Mouse (Mus musculus) lung, postnatal 25 days (tissue): ENCODE data around the gene Zbtb43.

Source experiments
- DNase-seq: peaks from one replicate; pipeline ENCODE4 v3.0.0; 2022; ENCODE audit warnings: low spot score

The Zbtb43 gene

DNA sequence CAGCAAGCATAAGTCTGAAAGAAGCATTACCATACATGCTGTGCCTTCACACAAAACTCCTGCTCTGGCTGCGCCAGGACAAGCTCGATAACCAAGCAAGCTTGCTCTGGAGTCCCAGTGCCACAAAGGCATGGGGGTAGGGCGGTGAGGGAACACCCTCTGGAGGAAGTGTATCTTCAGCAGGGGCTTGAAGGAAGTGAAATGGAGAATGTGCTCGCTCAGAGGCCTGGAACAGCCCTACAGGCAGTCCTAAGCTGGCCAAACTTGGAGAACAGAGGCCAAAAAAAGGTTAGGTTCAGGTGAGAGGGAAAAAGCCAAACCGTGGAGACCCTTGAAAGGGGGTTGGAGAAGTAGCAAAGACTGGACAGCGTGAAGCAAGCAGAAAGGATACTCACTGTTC is 39.0 kb downstream of the Zbtb43 start:
- DNase-seq: no peak

GRCm38 (mm10) chr2:33426640-33427398 is 41.5 kb downstream of the Zbtb43 start:
- peak; percentile 54 for DNase-seq

DNA sequence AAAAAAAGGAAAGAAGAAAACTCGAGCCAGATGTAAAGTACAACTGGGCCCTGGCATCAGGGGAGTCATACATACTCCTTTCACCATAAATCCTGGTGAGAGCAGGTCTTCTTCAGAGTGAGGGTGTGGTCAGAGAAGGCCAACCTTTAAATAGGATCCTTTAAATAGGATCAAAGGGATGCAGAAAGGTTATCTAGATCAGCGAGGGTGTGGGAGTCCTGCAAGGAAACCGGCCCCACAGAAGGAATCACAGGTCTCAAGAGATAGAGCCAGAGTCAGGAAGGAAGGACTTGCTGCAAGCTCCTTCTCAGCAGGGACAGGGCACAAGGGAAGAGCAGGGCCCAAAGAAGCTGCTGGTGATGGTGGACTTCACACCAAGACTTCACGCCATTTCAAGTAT is 50.9 kb downstream of the Zbtb43 start:
- DNase-seq: no peak

- DNase-seq: peak; percentile 42
Measured at GRCm38 (mm10) chr2:33414019-33414418, 54.3 kb downstream of the Zbtb43 start.

DNA sequence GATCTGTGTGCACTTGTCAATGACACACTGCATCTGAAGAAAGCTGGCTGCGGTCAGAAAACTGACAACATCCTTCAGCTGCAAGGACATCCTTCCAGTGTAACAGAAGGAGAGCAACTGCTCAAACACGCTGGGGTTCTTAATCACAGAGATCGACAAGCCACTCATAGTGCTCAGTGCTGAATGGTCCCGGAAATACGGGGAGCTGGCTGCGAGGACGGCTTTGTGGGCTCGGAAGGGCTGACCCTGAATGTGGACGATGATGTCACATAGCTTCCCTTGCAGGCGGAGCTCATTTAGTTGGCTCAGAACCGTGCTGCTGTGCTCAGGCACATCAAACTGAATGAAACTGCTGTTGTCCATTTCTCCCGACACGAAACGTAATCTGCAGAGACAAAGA is 56.2 kb downstream of the Zbtb43 start:
- no peak for DNase-seq

DNA sequence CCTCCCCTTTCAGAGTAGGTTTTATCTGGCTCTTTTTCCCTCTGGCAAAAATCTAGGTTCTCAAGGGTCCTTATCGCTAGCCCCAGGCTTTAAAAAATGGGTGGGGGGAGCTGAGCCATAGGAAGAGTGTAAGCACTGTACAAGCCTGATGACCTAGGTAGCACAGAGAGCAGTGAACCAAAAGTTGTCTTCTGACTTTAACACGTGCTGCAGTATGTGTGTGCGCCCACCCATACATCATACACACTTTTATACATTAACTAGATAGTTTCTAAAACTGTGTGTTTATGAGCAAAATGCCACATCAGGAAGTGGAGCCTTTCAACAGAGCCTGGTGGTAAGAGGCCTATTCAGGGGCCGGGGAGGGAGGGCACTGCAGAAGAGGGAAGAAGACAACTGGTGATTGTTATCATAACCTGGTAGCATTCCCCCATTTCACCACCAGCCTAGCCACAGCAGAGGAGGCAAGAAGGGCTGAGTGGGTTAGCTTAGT is 64.8 kb downstream of the Zbtb43 start:
- no peak for DNase-seq

DNA sequence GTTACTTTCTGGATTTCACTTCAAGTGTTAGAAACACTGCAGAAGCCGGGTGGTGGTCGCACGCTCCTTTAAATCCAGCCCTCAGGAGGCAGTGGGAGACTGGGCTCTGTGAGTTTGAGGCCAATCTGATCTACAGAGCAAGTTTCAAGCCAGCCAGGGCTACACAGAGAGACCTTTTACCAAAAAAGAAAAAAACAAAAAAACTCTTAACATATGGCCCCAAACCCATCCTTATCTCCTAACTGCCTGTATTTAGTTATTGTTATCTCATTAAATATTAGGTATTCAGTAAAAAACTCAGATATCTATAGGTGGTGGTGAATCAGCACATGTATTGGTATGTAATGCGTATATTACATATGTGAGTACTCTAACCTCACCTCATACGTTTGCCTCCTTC is 65.7 kb downstream of the Zbtb43 start:
- DNase-seq: no peak

- peak; percentile 51 for DNase-seq
Measured at GRCm38 (mm10) chr2:33402236-33402635, 66.1 kb downstream of the Zbtb43 start.

DNA sequence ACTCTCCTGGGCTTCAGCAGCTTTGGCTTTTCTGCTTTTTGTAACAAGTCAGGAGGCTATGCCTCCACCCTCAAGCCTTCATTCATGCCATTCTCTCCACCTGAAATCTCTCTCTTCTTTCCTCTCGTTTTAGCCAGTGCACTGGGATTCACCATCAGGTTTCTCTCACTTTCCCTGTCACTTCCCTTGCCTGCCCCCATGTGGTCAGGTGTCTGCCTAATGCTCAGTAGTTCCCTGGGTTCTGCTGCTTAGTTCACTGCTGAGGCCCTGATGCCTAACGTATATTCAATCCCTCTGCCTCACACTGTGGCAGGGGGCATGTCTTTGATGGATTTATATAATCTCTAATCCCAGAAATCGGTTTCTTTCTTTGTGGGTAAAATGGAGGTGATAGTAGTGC is 67.1 kb downstream of the Zbtb43 start:
- no peak for DNase-seq

DNA sequence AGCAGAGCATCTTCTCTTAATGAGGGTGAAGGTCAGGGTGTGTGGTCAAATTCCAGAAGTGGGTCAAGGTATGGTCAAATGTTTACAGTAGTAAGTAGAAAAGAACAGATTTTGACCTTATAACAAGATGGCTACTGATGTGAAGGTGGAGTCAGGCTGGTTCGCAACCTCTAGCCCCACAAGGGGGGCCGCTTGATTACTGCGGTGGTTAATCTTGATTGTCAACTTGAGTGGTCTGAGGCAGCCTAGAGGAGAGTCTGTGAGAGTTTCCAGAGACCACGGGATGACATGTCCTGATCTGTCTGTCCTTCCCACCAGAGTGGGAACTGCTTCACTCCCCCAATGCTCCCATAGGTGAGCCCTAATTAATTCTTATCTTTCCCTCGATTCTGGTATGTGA is 67.8 kb downstream of the Zbtb43 start:
- DNase-seq: no peak
